Mouse (Mus musculus) MEL (cell line): ENCODE data around the gene Mark1. TPM values are rescaled to one million over a fixed set of nuclear protein-coding genes. Genes with fewer than 3 reads are reported as not detected.

Experiments
- DNase-seq: peaks from one replicate; pipeline ENCODE4 v3.0.0; 2011; ENCODE audit warnings: low read depth, low spot score
- H3K27ac ChIP-seq: 2 replicates; pipeline ENCODE4 v1.5.1; 2012; ENCODE audit warnings: low read depth, mild to moderate bottlenecking, control low read depth, low read length, moderate library complexity; ENCODE audit not compliant: control insufficient read depth
- H3K27me3 ChIP-seq, 2 experiments: fragments of 150-350 bp in 1 of 2; sonication (generic) in 1 of 2; 2 replicates each; pipeline ENCODE4 v1.6.1; 2012; ENCODE audit warnings: low read length in 2 of 2, mild to moderate bottlenecking in 2 of 2, improper control_type of control experiment in 1 of 2, moderate library complexity in 1 of 2; ENCODE audit not compliant: insufficient read depth in 2 of 2, control insufficient read depth in 1 of 2
- H3K36me3 ChIP-seq, 2 experiments: 2 replicates each; pipeline ENCODE4 v1.6.1; 2012 to 2014; ENCODE audit warnings: low read length in 2 of 2, improper control_type of control experiment in 1 of 2, inconsistent platforms in 1 of 2, mild to moderate bottlenecking in 1 of 2; ENCODE audit not compliant: insufficient read depth in 2 of 2, control insufficient read depth in 1 of 2
- H3K4me1 ChIP-seq, 2 experiments: fragments of 150-350 bp in 1 of 2; sonication (generic) in 1 of 2; 2 replicates each; pipeline ENCODE4 v1.6.1; 2012; ENCODE audit warnings: low read length in 2 of 2, improper control_type of control experiment in 1 of 2, mild to moderate bottlenecking in 1 of 2; ENCODE audit not compliant: insufficient read depth in 2 of 2, control insufficient read depth in 1 of 2
- H3K4me3 ChIP-seq, 2 experiments: fragments of 150-350 bp in 1 of 2; sonication (generic) in 1 of 2; 2 replicates each; pipeline ENCODE4 v1.5.1; 2012; ENCODE audit warnings: low read depth in 2 of 2, low read length in 2 of 2, mild to moderate bottlenecking in 2 of 2, moderate library complexity in 2 of 2, control low read depth in 1 of 2, improper control_type of control experiment in 1 of 2; ENCODE audit not compliant: control insufficient read depth in 1 of 2, insufficient read depth in 1 of 2
- H3K79me2 ChIP-seq: 2 replicates; pipeline ENCODE4 v1.6.1; 2012; ENCODE audit warnings: mild to moderate bottlenecking, low read length, moderate library complexity; ENCODE audit not compliant: control insufficient read depth, poor library complexity, insufficient read depth
- H3K9ac ChIP-seq: 2 replicates; pipeline ENCODE4 v1.6.1; 2012; ENCODE audit warnings: low read depth, mild to moderate bottlenecking, control low read depth, low read length, moderate library complexity; ENCODE audit not compliant: control insufficient read depth, poor library complexity, severe bottlenecking
- H3K9me3 ChIP-seq: fragments of 150-350 bp; sonication (generic); replicated peaks from 2 replicates; pipeline ENCODE4 v1.6.1; 2012; ENCODE audit warnings: mild to moderate bottlenecking, low read length, improper control_type of control experiment, moderate library complexity; ENCODE audit not compliant: insufficient read depth
- BHLHE40 ChIP-seq: IDR thresholded peaks from 2 replicates; pipeline ENCODE4 v1.6.1; 2012; ENCODE audit warnings: low read depth, mild to moderate bottlenecking, inconsistent platforms, low read length, improper control_type of control experiment, borderline replicate concordance
- E2F4 ChIP-seq: IDR thresholded peaks from 2 replicates; pipeline ENCODE4 v1.6.1; 2011; ENCODE audit warnings: low read depth, low read length, improper control_type of control experiment, borderline replicate concordance
- EP300 ChIP-seq, 2 experiments: IDR thresholded peaks; 2 replicates each; pipeline ENCODE4 v1.6.1; 2011; ENCODE audit warnings: improper control_type of control experiment in 2 of 2, low read length in 2 of 2, low read depth in 1 of 2, mild to moderate bottlenecking in 1 of 2
- ETS1 ChIP-seq: IDR thresholded peaks from 2 replicates; pipeline ENCODE4 v1.6.1; 2012; ENCODE audit warnings: low read depth, mild to moderate bottlenecking, inconsistent platforms, low read length, improper control_type of control experiment, moderate library complexity
- GATA1 ChIP-seq: IDR thresholded peaks from 2 replicates; pipeline ENCODE4 v1.6.1; 2011; ENCODE audit warnings: low read depth, low read length, improper control_type of control experiment
- KAT2A ChIP-seq: conservative IDR thresholded peaks from 2 replicates; pipeline ENCODE4 v1.6.1; 2012; ENCODE audit warnings: low read depth, low read length, improper control_type of control experiment, inconsistent platforms
- MAX ChIP-seq: IDR thresholded peaks from 2 replicates; pipeline ENCODE4 v1.6.1; 2011; ENCODE audit warnings: low read length, improper control_type of control experiment
- MEF2A ChIP-seq: IDR thresholded peaks from 2 replicates; pipeline ENCODE4 v1.6.1; 2014; ENCODE audit warnings: low read depth, mild to moderate bottlenecking, inconsistent platforms, low read length, improper control_type of control experiment; ENCODE audit not compliant: poor library complexity, insufficient replicate concordance, severe bottlenecking; ENCODE audit errors: extremely low read depth
- MYB ChIP-seq: IDR thresholded peaks from 2 replicates; pipeline ENCODE4 v1.6.1; 2011; ENCODE audit warnings: mild to moderate bottlenecking, low read depth, low read length, improper control_type of control experiment
- MYC ChIP-seq: IDR thresholded peaks from 2 replicates; pipeline ENCODE4 v1.6.1; 2011; ENCODE audit warnings: low read depth, mild to moderate bottlenecking, low read length, improper control_type of control experiment, moderate library complexity
- RCOR1 ChIP-seq: IDR thresholded peaks from 2 replicates; pipeline ENCODE4 v1.6.1; 2012; ENCODE audit warnings: low read depth, mild to moderate bottlenecking, inconsistent platforms, low read length, improper control_type of control experiment
- SIN3A ChIP-seq: IDR thresholded peaks from 2 replicates; pipeline ENCODE4 v1.6.1; 2012; ENCODE audit warnings: low read length, improper control_type of control experiment, inconsistent platforms
- TBP ChIP-seq: IDR thresholded peaks from 2 replicates; pipeline ENCODE4 v1.8.0; 2011; ENCODE audit warnings: low read depth, low read length, improper control_type of control experiment
- TCF12 ChIP-seq: IDR thresholded peaks from 2 replicates; pipeline ENCODE4 v1.6.1; 2014; ENCODE audit warnings: low read depth, mild to moderate bottlenecking, inconsistent platforms, low read length, improper control_type of control experiment, moderate library complexity
- polyA plus RNA-seq, 2 experiments: library from polyadenylated mRNA; stranded (reverse) in 1 of 2; unstranded in 1 of 2; fragments of >175 nt in 1 of 2; fragments of >200 nt in 1 of 2; gene quantifications; 2 replicates each; pipeline versions ENCODE4 v1.2.1 to v1.2.4; 2012; ENCODE audit warnings: low replicate concordance in 2 of 2, low read depth in 1 of 2; ENCODE audit not compliant: insufficient read length in 2 of 2, insufficient read depth in 1 of 2, missing spikeins in 1 of 2
- total RNA-seq: library from RNA; depleted of rRNA; stranded (reverse); fragments of 300-350 nt; gene quantifications from 2 replicates; pipeline ENCODE4 v1.2.3, GENCODE M21; 2012

The Mark1 gene
- total and polyA plus RNA-seq, 3 experiments, result not detected

DNA sequence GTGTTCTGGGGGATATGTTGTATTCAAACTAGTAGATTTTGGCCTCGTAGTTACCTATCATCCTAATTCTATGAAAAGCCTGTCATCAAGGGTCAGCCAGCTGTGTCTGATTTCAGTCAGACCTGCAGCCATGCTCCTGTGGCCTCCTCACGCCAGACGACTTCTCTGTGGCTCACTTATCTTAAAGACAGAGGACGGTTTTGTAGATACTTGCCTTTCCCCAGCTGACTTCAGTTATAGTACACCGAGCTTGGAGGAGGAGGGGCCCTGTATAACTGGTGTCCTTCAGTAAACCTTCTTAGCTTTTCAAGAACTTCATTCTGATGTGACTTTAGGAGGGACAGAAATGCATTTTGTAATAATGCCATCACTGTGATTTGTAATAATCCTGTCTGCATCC lies 63.4 kb downstream of the Mark1 start:
- Histone ChIP-seq H3K36me3 (peaks cover 0 to 17% of the 10 kb centered on the region in 2 experiments; a peak in 2 of 4 replicates), H3K79me2 (no peaks in the 10 kb centered on the region), H3K27ac (peak overlapping the region; percentile 28; the same call in 1 of the 2 replicates), H3K4me3 (peak overlapping the region in 1 of 2 experiments; percentile 17; a peak in 1 of 4 replicates)
- peak; percentile 74 for TF ChIP-seq TCF12
- TF ChIP-seq GATA1, result peak; percentile 45
- no peak for TF ChIP-seq TBP
- peak in 1 of 2 experiments; percentile 81; a peak in 3 of 4 replicates for TF ChIP-seq EP300 (IDR thresholded peaks at IDR 0.05; ENCODE audit: low read depth in 1 of 2, low read length in 2 of 2)
- TF ChIP-seq SIN3A, result peak; percentile 40; the same call in 1 of the 2 replicates
- TF ChIP-seq BHLHE40, result no peak
- peak; percentile 90 for TF ChIP-seq ETS1
- peak; percentile 31; the same call in 1 of the 2 replicates for TF ChIP-seq RCOR1
- TF ChIP-seq MYB, result peak; percentile 62
- 0 out of 2 replicates have a peak, but pooled peaks have one; percentile 18 for TF ChIP-seq MYC
- TF ChIP-seq MAX, result no peak
- no peak for TF ChIP-seq KAT2A
- TF ChIP-seq, all 39 proteins: peak for 8
- Histone ChIP-seq H3K27me3 (no peaks in the 10 kb centered on the region), H3K9me3 (no peaks in the 10 kb centered on the region), H3K9ac (peak overlapping the region; percentile 23; the same call in 1 of the 2 replicates), H3K4me1 (peaks cover 18 to 19% of the 10 kb centered on the region in 2 experiments)
- DNase-seq, result peak; percentile 73

- peak; percentile 71 for DNase-seq
- H3K9me3 ChIP-seq, result no peaks in the 10 kb centered on the region
- peaks cover 18 to 19% of the 10 kb centered on the region in 2 experiments for H3K4me1 ChIP-seq
- TF ChIP-seq MEF2A (no peak), GATA1 (no peak), MYB (no peak), RCOR1 (no peak)
- H3K4me3 ChIP-seq, result peak overlapping the region; percentile 11 to 28; a peak in 2 of 4 replicates
- H3K36me3 ChIP-seq, result peaks cover 0 to 17% of the 10 kb centered on the region in 2 experiments; a peak in 2 of 4 replicates
- H3K27ac ChIP-seq, result peak overlapping the region; percentile 34; the same call in 1 of the 2 replicates
- peak overlapping the region; percentile 24 for H3K9ac ChIP-seq
- no peaks in the 10 kb centered on the region for H3K27me3 ChIP-seq
- no peaks in the 10 kb centered on the region for H3K79me2 ChIP-seq
These were observed 63.9 kb downstream of the Mark1 start for GRCm38 (mm10) chr1:184935490-184935889.

- no peaks in the 10 kb centered on the region for H3K27me3 ChIP-seq
These were observed 68.3 kb downstream of the Mark1 start for GRCm38 (mm10) chr1:184931097-184931496.

More at GRCm38 (mm10) chr1:184931097-184931496, 68.3 kb downstream of the Mark1 start:
- DNase-seq, result no peak
- TF ChIP-seq E2F4, result no peak
- TF ChIP-seq, all 39 proteins: peak for 0
- H3K36me3 ChIP-seq, result peaks cover 0 to 29% of the 10 kb centered on the region in 2 experiments; a peak in 2 of 4 replicates
- no peak overlapping the region for H3K4me3 ChIP-seq
- H3K27ac ChIP-seq, result no peak overlapping the region
- H3K9ac ChIP-seq, result no peak overlapping the region
- H3K79me2 ChIP-seq, result no peaks in the 10 kb centered on the region
- no peaks in the 10 kb centered on the region for H3K9me3 ChIP-seq
- H3K4me1 ChIP-seq, result peaks cover 17 to 18% of the 10 kb centered on the region in 2 experiments
